Mouse (Mus musculus): Measurements from ENCODE around the gene Ripor2.

DNA sequence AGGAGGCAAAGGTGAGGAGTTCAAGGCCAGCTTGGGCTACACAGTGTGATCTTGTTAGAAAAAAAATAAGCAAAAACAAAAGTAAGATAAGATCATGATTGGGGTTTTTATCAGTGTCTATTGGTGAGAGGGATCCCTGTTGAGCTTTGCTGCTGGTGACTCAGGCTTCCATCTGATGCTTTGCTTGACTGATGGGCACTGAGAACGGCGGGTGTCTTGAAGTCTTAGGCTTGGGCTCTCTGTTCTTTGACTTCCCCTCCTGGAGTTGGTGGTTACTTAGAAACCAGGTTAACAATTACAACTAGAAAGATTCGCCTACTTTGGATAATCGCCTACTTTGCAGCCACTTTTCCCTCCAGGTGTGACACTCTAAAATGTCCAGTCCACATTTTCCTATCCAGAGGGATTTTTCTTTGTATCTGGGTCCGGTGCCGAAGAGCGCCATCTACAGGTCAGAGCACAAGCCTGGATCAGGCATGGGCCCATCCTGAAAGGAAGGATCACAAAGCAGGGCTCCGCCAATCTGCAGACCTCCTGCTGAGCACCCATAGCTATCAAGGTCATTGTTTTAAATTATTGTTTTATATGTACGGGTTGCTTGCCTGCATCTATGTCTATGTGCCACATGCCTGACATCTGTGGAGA lies 34.1 kb downstream of the Ripor2 start:
- peak; percentile 75 for TF ChIP-seq CTCF (IDR thresholded peaks at IDR 0.05)
- no peak for TF ChIP-seq EP300 (IDR thresholded peaks at IDR 0.05)
